Mouse (Mus musculus) midbrain, embryonic 10.5 days (tissue): Measurements from ENCODE around the gene Plekho2. TPM values are rescaled to one million over a fixed set of nuclear protein-coding genes. Genes with fewer than 3 reads are reported as not detected.
A peak's percentile ranks its signal among the peaks of the same experiment; 100 is the strongest.

Experiments used
- DNase-seq: peaks from one replicate; pipeline ENCODE4 v3.0.0-alpha.2; 2017; ENCODE audit warnings: low spot score
- H3K27ac ChIP-seq: fragments of 300-500 bp; sonication (generic); replicated peaks from 2 replicates; pipeline ENCODE4 v1.5.1; 2016; ENCODE audit warnings: mild to moderate bottlenecking
- H3K27me3 ChIP-seq: fragments of 300-500 bp; sonication (generic); 2 replicates; pipeline ENCODE4 v1.6.1; 2016; ENCODE audit warnings: low read depth, mild to moderate bottlenecking; ENCODE audit not compliant: poor library complexity, severe bottlenecking
- H3K36me3 ChIP-seq: fragments of 300-500 bp; sonication (generic); 2 replicates; pipeline ENCODE4 v1.6.1; 2016; ENCODE audit warnings: mild to moderate bottlenecking, moderate library complexity
- H3K4me1 ChIP-seq: fragments of 300-500 bp; sonication (generic); 2 replicates; pipeline ENCODE4 v1.6.1; 2016
- H3K4me3 ChIP-seq: fragments of 300-500 bp; sonication (generic); 2 replicates; pipeline ENCODE4 v1.5.1; 2016; ENCODE audit warnings: mild to moderate bottlenecking, moderate library complexity
- H3K9me3 ChIP-seq: fragments of 300-500 bp; sonication (generic); replicated peaks from 2 replicates; pipeline ENCODE4 v1.6.1; 2016; ENCODE audit warnings: mild to moderate bottlenecking
- WGBS: fragments of 180-500 bp; shearing (Covaris S2); methylation state at CpG from one replicate; pipeline ENCODE4 v1.1.7; 2016; 5-methylcytosine and 5-hydroxymethylcytosine counted together
- polyA plus RNA-seq: library from polyadenylated mRNA; unstranded; fragments of >200 nt; fragmentation: Nextera tagmentation; extraction: Ambion mirVana; gene quantifications from 2 replicates; pipeline ENCODE4 v1.2.1, GENCODE M21; 2016

Gene Plekho2
- polyA plus RNA-seq, 1 experiment from 2014 or later, result 13.4 TPM

DNA sequence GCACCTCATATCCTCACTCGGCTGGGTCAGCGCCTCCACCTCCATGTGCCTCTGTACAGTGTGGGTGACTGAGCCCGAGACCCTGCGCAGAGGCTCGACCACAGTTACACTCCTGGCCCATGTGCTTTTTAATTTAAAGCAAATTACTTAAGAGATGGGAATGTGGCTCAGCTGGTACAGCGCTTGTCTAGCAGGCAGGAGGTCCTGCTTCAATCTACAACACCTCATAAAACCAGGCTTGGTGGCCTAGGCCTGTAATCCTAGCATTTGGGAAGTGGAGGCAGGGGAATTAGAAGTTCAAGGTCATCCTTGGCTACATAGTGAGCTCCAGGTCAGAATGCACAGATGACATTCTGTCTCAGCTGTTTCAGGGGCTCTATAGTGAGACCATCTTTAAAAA lies 21.0 kb downstream of the Plekho2 start:
- no peaks in the 10 kb centered on the region for H3K27me3 ChIP-seq
- 90% methylated on average over 6 of the region's 6 CpGs for WGBS
- H3K4me3 ChIP-seq, result no peak overlapping the region
- H3K4me1 ChIP-seq, result peaks cover 35% of the 10 kb centered on the region
- DNase-seq, result no peak
- no peaks in the 10 kb centered on the region for H3K9me3 ChIP-seq
- peaks cover 65% of the 10 kb centered on the region for H3K36me3 ChIP-seq
- H3K27ac ChIP-seq, result no peak overlapping the region

DNA sequence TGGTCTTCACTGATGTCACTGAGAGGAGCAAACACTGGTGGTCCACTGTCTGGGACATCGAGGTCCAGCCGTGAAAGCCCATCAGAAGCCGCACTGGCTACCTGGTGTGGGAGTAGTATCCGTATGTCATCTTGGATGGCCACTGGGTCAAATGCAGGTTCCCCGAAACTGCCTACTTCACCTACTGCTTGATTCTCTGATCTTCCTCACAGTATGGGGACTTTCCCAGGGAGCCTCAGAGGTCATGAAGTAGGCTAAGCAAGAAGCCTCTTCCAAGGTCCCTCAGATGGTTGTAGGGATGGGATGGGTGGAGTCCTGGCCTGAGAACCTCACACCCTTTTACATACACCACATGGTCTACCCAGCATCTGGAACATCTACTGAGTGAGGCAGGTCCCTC lies 22.9 kb downstream of the Plekho2 start:
- H3K9me3 ChIP-seq, result no peaks in the 10 kb centered on the region
- no peaks in the 10 kb centered on the region for H3K27me3 ChIP-seq
- no peak overlapping the region for H3K27ac ChIP-seq
- H3K4me3 ChIP-seq, result no peak overlapping the region
- peaks cover 61% of the 10 kb centered on the region for H3K36me3 ChIP-seq
- no peak for DNase-seq
- H3K4me1 ChIP-seq, result peaks cover 26% of the 10 kb centered on the region
- WGBS, result 94% methylated on average over 5 of the region's 5 CpGs

DNA sequence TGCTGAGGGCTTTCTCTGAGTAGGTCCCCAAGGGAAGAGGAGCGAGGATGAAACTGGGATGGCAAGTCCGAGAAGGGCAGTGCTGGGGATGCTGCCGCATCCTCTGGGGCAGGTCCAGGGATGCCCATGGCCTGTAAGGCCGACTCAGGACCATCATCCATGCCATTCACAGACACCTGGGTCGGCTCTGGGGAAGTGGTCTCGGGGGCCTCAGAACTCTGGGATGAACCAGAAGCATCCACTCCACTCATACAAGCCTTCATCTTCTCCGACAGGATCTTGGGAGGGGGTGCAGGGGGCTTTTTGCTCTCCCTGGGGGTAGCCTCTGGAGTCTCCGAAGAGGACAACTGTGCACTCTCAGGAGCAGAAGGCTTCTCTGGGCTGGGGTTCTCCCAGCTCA lies 23.5 kb downstream of the Plekho2 start:
- Histone ChIP-seq H3K27ac (no peak overlapping the region), H3K36me3 (peaks cover 62% of the 10 kb centered on the region), H3K9me3 (no peaks in the 10 kb centered on the region), H3K27me3 (no peaks in the 10 kb centered on the region), H3K4me3 (no peak overlapping the region), H3K4me1 (peaks cover 23% of the 10 kb centered on the region)
- DNase-seq, result no peak
- WGBS, result 95% methylated on average over 8 of the region's 8 CpGs

DNA sequence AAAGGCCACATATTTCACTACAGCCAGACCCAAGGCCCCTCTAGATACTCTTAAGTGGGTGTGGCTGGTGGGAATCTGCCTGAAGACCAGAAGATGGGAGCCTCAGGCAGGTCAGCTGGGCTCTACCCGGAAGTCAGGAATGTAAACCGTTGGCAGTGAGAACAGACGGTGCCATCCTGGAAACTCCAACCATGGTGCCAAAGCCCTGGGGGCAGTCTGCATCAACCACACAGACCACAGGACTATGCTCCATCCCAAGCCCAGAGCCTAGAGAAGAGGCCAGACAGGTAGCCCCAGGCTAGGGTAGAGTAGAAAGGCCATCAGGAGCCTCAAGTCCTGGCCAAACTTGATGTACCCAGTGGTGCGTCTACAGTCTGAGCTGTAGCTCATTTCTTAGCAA lies 24.2 kb downstream of the Plekho2 start:
- Histone ChIP-seq H3K27ac (0 out of 2 replicates have a peak overlapping the region, but pooled peaks have one; percentile 67), H3K4me1 (peaks cover 25% of the 10 kb centered on the region), H3K36me3 (peaks cover 62% of the 10 kb centered on the region), H3K9me3 (no peaks in the 10 kb centered on the region), H3K4me3 (no peak overlapping the region), H3K27me3 (no peaks in the 10 kb centered on the region)
- DNase-seq, result no peak
- 94% methylated on average over 4 of the region's 4 CpGs for WGBS

DNA sequence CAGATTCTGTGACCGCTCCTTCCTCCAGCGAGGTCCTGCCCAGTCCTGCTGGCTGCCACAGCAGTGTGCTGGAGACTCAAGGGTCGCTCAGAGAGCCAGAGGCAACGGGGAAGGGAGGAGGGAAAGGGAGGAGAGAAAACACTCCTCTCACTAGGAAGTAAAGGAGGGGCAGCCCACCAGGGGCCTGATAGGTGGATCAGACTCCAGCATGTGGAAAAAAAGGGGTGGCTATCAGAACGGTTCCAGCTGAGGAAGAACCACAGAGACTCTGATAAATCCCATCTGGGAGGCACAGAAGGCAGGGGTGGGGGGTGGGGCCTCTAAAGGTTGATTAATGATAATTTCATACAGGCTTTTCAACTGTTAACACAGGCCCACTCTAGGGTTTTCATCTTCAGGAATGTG lies 24.8 kb downstream of the Plekho2 start:
- Histone ChIP-seq H3K9me3 (no peaks in the 10 kb centered on the region), H3K4me1 (peaks cover 31% of the 10 kb centered on the region), H3K27me3 (no peaks in the 10 kb centered on the region), H3K27ac (peak overlapping the region; percentile 67), H3K4me3 (no peak overlapping the region), H3K36me3 (peaks cover 56% of the 10 kb centered on the region)
- WGBS, result 24% methylated on average over 5 of the region's 5 CpGs
- no peak for DNase-seq

DNA sequence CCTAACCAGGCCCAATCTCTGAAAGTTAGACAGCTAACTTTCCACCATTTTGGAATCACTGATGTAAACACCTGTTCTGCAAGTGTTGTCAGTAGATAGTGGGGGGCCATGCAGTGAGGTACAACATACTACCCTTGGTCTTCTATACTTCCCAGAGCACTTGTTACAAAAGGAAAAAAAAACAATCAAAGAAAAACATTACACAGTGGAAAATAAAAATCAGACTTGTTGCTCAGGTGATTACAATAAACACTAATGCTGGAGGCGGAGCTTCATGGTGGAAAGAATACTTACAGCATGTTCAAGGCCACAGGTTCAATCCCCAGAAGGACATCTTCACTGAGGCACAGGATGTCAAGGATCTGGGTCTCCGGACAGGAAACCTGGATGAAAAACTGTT lies 27.1 kb downstream of the Plekho2 start:
- H3K27ac ChIP-seq, result no peak overlapping the region
- no peak for DNase-seq
- H3K36me3 ChIP-seq, result peaks cover 36% of the 10 kb centered on the region
- H3K4me3 ChIP-seq, result no peak overlapping the region
- over 99% methylated on average over 2 of the region's 2 CpGs for WGBS
- no peaks in the 10 kb centered on the region for H3K9me3 ChIP-seq
- H3K27me3 ChIP-seq, result no peaks in the 10 kb centered on the region
- H3K4me1 ChIP-seq, result peaks cover 50% of the 10 kb centered on the region

DNA sequence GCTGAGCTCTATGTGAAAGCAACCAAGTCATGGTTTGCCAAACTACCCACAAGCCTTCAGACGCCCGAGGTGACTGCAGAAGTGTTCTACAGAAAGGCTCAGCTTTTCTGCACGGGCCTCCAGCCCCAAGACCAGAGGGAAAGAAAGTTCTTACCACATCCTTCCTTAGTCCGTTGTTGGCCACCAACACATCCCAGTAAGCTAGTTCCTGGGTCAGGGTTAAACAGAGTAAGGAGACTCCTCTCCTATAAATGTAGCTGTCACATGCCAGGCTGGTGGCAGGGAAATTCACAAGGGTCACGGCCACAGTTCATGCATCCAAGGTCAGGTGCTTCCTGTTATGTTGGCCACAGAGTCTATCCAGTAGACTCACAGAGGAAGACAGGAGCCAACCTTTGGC lies 27.7 kb downstream of the Plekho2 start:
- H3K4me1 ChIP-seq, result peaks cover 54% of the 10 kb centered on the region
- no peak for DNase-seq
- H3K27me3 ChIP-seq, result no peaks in the 10 kb centered on the region
- peaks cover 30% of the 10 kb centered on the region for H3K36me3 ChIP-seq
- H3K27ac ChIP-seq, result no peak overlapping the region
- WGBS, result 88% methylated on average over 5 of the region's 5 CpGs
- no peak overlapping the region for H3K4me3 ChIP-seq
- no peaks in the 10 kb centered on the region for H3K9me3 ChIP-seq

DNA sequence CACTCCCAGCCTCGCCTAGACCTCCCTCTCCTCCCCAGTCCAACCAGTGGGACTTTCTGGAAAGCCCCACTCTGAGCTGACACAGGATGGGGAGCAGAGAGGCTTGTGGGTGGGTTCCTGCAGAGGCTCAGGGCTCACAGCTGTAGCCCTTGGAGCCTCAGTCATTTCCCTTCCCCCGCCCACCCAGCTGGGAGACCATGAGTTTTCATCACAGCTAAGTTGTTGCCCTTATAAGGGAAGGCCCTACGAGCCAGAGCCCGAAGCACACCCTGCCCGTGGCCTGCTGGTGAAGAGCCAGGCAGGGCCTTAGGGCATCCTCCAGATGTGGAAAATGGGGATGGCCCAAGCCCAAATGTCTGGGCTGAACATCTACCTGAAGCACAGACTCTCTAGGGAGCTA lies 28.8 kb downstream of the Plekho2 start:
- DNase-seq, result peak; percentile 54
- Histone ChIP-seq H3K27ac (peak overlapping the region; percentile 75), H3K4me1 (peaks cover 62% of the 10 kb centered on the region), H3K4me3 (no peak overlapping the region), H3K36me3 (peaks cover 19% of the 10 kb centered on the region), H3K9me3 (no peaks in the 10 kb centered on the region), H3K27me3 (no peaks in the 10 kb centered on the region)
- WGBS, result 34% methylated on average over 5 of the region's 5 CpGs

DNA sequence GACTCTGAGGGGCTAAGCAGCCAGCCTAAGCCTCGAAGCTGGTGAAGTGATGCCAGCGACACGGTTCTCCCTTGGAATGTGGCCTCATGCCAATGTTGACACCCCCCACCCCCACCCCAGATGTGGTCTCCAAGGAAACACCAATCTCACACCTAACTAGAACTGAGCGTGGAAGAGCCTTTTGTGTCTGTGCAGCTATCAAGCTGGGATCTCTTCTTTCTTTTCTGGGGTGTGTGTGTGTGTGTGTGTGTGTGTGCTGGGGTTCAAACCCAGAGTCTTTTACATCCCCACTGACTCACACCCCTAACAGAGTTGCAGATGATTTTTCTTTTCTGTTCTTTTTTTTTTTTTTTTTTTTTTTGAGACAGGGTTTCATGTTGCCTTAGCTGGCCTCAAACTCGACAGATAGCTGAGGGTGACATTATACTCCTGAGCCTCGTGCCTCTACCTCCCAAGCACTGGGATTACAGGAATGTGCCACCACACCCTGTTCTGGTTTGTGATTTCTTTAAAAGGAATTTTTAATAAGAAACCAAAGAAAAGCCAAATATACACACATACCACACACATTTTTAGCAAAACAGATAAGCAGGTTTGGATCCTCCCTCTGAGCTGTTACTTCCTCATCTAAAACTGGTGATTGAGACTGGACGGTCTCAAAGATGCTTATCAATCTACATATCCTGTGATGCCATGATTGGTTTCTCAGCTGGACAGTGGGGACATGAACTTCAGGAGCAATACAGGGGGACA lies 29.6 kb downstream of the Plekho2 start:
- Histone ChIP-seq H3K9me3 (no peaks in the 10 kb centered on the region), H3K27me3 (no peaks in the 10 kb centered on the region), H3K4me1 (peaks cover 63% of the 10 kb centered on the region), H3K4me3 (no peak overlapping the region), H3K27ac (peak overlapping the region; percentile 75), H3K36me3 (peaks cover 12% of the 10 kb centered on the region; the same call in 1 of the 2 replicates)
- WGBS, result 44% methylated on average over 7 of the region's 7 CpGs
- DNase-seq, result no peak

DNA sequence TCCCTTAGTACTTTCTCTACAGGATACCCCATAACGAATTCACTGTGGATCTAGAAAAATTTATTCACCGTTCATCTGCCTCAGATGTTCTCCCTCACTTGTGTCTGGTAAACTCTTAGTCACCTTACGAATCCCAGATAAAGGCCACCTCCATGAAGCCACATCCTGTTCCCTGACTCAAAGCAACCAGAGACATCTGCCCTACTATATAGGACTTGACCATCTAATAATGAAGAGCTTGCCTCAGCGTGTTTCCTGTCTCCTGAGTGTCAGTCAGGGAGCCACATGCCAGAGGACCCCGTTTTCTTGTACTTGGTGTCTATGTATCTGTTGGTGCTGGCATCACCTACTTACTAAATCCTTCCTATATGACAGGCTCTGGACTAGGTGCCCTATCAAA lies 30.2 kb downstream of the Plekho2 start:
- Histone ChIP-seq H3K4me3 (no peak overlapping the region), H3K27me3 (no peaks in the 10 kb centered on the region), H3K9me3 (no peaks in the 10 kb centered on the region), H3K27ac (peak overlapping the region; percentile 6; the same call in 1 of the 2 replicates), H3K4me1 (peaks cover 57% of the 10 kb centered on the region), H3K36me3 (peaks cover 12% of the 10 kb centered on the region; the same call in 1 of the 2 replicates)
- WGBS, result 86% methylated on average over 5 of the region's 5 CpGs
- DNase-seq, result no peak

DNA sequence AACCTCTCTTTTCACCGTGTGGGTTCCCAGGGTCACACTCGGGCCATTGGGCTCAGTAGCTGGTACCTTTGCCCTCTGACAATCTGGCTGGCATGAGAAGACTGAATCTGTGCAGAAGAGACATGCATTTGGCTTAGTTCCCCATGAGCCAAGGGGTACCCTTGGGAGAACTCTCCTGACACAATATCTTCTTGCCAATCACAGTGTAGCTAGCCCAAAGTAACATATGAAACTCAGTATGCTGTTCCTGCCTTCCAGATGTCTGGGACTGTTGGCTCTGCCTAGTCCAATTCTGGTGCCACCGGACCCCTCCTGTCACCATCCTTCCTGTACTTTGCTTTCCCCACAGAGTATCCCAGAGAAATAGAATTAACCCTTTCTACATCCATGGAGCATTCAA lies 30.7 kb downstream of the Plekho2 start:
- Histone ChIP-seq H3K36me3 (peaks cover 12% of the 10 kb centered on the region; the same call in 1 of the 2 replicates), H3K27me3 (no peaks in the 10 kb centered on the region), H3K9me3 (no peaks in the 10 kb centered on the region), H3K27ac (no peak overlapping the region), H3K4me1 (peaks cover 53% of the 10 kb centered on the region), H3K4me3 (no peak overlapping the region)
- WGBS, result 97% methylated on average over 3 of the region's 3 CpGs
- DNase-seq, result no peak

DNA sequence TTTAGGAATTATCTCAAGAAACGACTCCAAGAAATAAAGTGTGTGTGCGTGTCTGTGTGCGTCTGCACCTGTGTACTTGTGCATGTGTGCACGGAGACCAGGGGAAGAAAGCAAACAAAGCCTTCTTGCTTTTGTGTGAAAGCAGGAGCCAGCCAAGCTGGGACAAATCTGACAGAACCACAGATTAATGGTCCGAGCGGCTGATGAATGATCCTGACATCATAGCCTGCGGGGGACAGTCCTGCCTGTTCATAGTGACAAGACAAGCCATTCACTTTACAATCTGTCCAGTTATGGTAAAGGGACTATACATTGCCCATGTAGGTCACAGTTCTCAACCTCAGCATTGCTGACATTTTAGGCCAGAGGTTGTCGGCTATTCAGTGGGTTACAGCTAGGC lies 31.5 kb downstream of the Plekho2 start:
- peak overlapping the region; percentile 49; the same call in 1 of the 2 replicates for H3K27ac ChIP-seq
- no peak for DNase-seq
- WGBS, result 89% methylated on average over 8 of the region's 8 CpGs
- no peak overlapping the region for H3K4me3 ChIP-seq
- H3K4me1 ChIP-seq, result peaks cover 53% of the 10 kb centered on the region
- H3K27me3 ChIP-seq, result no peaks in the 10 kb centered on the region
- H3K9me3 ChIP-seq, result no peaks in the 10 kb centered on the region
- peaks cover 12% of the 10 kb centered on the region; the same call in 1 of the 2 replicates for H3K36me3 ChIP-seq

DNA sequence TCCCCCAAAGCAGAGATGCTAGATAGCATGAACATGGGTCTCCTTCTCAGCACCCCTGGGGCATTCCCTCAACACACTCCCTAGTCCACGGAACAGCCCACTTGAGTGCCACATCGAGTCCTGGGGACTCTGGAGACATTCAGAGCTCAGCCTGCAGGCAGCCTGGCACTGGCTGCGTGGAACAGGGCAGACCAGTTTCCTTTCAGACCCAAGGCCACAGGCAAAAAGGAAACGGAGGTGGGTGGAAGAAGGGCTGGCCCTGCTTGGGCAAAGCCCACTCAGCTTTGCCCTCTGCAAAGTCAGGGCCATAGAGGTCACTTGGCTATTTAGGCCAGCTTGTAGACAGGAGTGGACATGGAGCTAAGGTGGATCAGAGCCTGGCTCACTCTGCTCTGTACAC lies 32.0 kb downstream of the Plekho2 start:
- Histone ChIP-seq H3K4me3 (no peak overlapping the region), H3K9me3 (no peaks in the 10 kb centered on the region), H3K4me1 (peaks cover 53% of the 10 kb centered on the region), H3K27ac (peak overlapping the region; percentile 49; the same call in 1 of the 2 replicates), H3K27me3 (no peaks in the 10 kb centered on the region), H3K36me3 (peaks cover 8% of the 10 kb centered on the region; the same call in 1 of the 2 replicates)
- no peak for DNase-seq
- 82% methylated on average over 4 of the region's 4 CpGs for WGBS
